Mouse (Mus musculus) midbrain, embryonic 11.5 days (tissue): ENCODE results near the gene Fbxo39. TPM values are rescaled to one million over a fixed set of nuclear protein-coding genes. Genes with fewer than 3 reads are reported as not detected.
A peak's percentile ranks its signal among the peaks of the same experiment; 100 is the strongest.

ENCODE experiments used
- ATAC-seq: fragments of 200-750 bp; cut with Nextera tagmentation; 2 replicates; pipeline ENCODE4 v1.8.0; 2017; ENCODE audit warnings: moderate TSS enrichment, moderate library complexity; ENCODE audit not compliant: low FRiP score
- DNase-seq: peaks from one replicate; pipeline ENCODE4 v3.0.0; 2015; ENCODE audit warnings: low spot score; ENCODE audit errors: missing footprints
- H3K27ac ChIP-seq: fragments of 300-500 bp; sonication (generic); 2 replicates; pipeline ENCODE4 v1.5.1; 2014; ENCODE audit warnings: low read depth, low read length
- H3K27me3 ChIP-seq: fragments of 300-500 bp; sonication (generic); 2 replicates; pipeline ENCODE4 v1.6.1; 2014; ENCODE audit warnings: mild to moderate bottlenecking, low read length, moderate library complexity, mixed read lengths; ENCODE audit not compliant: control insufficient read depth, insufficient read depth
- H3K36me3 ChIP-seq: fragments of 300-500 bp; sonication (generic); 2 replicates; pipeline ENCODE4 v1.6.1; 2014; ENCODE audit warnings: mild to moderate bottlenecking, low read length, moderate library complexity, mixed read lengths; ENCODE audit not compliant: control insufficient read depth, insufficient read depth
- H3K4me1 ChIP-seq: fragments of 300-500 bp; sonication (generic); 2 replicates; pipeline ENCODE4 v1.6.1; 2014; ENCODE audit warnings: low read length; ENCODE audit not compliant: control insufficient read depth, insufficient read depth
- H3K4me2 ChIP-seq: fragments of 300-500 bp; sonication (generic); 2 replicates; pipeline ENCODE4 v1.6.1; 2014; ENCODE audit warnings: mild to moderate bottlenecking, moderate library complexity
- H3K4me3 ChIP-seq: fragments of 300-500 bp; sonication (generic); 2 replicates; pipeline ENCODE4 v1.5.1; 2014; ENCODE audit warnings: low read depth, low read length
- H3K9ac ChIP-seq: fragments of 300-500 bp; sonication (generic); 2 replicates; pipeline ENCODE4 v1.6.1; 2014; ENCODE audit warnings: low read length
- H3K9me3 ChIP-seq: fragments of 300-500 bp; sonication (generic); 2 replicates; pipeline ENCODE4 v1.6.1; 2016; ENCODE audit warnings: low read length; ENCODE audit not compliant: control insufficient read depth
- WGBS: fragments of 180-500 bp; shearing (Covaris S2); extraction: QIAGEN DNeasy Blood & Tissue Kit; methylation state at CpG from one replicate; pipeline ENCODE4 v1.1.7; 2014; 5-methylcytosine and 5-hydroxymethylcytosine counted together
- polyA plus RNA-seq: library from polyadenylated mRNA; unstranded; fragments of >200 nt; fragmentation: Nextera tagmentation; extraction: Ambion mirVana; gene quantifications from 2 replicates; pipeline ENCODE4 v1.2.1, GENCODE M21; 2014

The Fbxo39 gene
- polyA plus RNA-seq, 1 experiment from 2014 or later = not detected

DNA sequence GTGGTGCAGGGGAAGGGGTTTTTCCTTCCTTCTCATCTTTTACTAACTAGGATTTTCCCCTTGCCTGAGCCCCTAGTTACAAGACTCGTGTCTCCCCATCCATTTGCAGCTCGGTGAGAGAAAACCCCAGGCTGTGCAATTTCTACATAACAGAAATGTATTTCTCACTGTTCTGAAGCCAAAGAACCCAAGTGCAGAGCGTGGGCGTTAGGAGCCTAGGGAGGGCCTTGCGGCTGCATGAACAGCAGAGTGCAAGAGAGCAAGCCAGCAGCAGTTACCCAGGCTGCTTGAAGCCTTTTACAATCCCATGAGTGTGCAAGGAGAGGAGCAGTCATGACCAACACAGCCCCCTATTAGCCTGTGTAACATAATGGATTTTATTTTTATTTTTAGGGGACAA, 6.8 kb upstream of the Fbxo39 start:
- Histone ChIP-seq H3K4me3 (no peak overlapping the region), H3K36me3 (no peaks in the 10 kb centered on the region), H3K9ac (no peak overlapping the region), H3K4me2 (no peak overlapping the region), H3K27ac (no peak overlapping the region), H3K9me3 (no peaks in the 10 kb centered on the region), H3K4me1 (no peaks in the 10 kb centered on the region), H3K27me3 (no peaks in the 10 kb centered on the region)
- DNase-seq (no peak), ATAC-seq (no peak)
- 87% methylated on average over 5 of the region's 5 CpGs for WGBS

DNA sequence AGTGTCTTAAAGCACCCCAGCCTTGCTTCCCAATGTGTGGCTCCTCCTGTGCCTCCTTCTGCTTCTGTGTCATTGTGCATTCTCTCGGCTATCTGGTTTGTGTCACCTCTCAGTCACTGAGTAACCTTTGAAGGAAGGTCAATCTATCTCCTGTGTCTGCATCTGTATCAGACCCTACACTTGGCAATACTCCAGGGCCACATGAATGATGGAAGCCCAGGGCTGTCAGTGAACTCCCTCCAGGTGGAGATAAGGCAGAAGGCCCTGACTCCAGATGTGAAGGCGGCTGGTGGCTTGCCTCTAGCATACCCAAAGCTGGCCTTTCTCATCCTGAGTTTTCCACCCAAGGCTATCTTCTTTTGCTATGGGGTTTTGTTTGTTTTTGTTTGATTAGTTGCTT, 5.3 kb upstream of the Fbxo39 start:
- H3K4me2 ChIP-seq = no peak overlapping the region
- ATAC-seq (no peak), DNase-seq (no peak)
- no peaks in the 10 kb centered on the region for H3K9me3 ChIP-seq
- 81% methylated on average over 2 of the region's 2 CpGs for WGBS
- H3K4me3 ChIP-seq = no peak overlapping the region
- H3K27me3 ChIP-seq = peaks cover 5% of the 10 kb centered on the region; the same call in 1 of the 2 replicates
- H3K4me1 ChIP-seq = no peaks in the 10 kb centered on the region
- no peak overlapping the region for H3K27ac ChIP-seq
- no peaks in the 10 kb centered on the region for H3K36me3 ChIP-seq
- H3K9ac ChIP-seq = no peak overlapping the region

DNA sequence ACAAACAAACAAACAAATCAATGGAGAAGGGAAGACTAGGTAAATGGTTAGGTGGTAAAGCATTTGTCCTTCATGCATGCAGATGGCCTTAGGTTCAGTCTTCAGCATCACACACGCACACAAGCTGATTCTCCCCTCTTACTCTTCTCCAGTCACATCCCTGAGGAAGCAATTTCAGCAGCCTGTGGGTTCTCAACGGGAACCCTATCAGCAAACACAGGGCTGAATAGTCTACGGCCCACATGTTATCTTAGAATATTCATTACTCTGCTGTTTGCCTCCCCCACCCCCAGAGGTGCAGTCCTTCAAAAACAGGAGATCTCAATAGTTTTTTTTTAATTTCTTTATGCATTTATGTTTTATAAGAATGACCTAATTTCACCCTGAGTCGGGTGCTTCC, 3.8 kb upstream of the Fbxo39 start:
- no peak overlapping the region for H3K4me2 ChIP-seq
- H3K36me3 ChIP-seq = no peaks in the 10 kb centered on the region
- no peaks in the 10 kb centered on the region for H3K9me3 ChIP-seq
- peaks cover 14% of the 10 kb centered on the region for H3K27me3 ChIP-seq
- no peak overlapping the region for H3K9ac ChIP-seq
- no peak for ATAC-seq
- H3K4me3 ChIP-seq = no peak overlapping the region
- no peak overlapping the region for H3K27ac ChIP-seq
- no peak for DNase-seq
- peaks cover 4% of the 10 kb centered on the region; the same call in 1 of the 2 replicates for H3K4me1 ChIP-seq
- 86% methylated on average over 4 of the region's 4 CpGs for WGBS

DNA sequence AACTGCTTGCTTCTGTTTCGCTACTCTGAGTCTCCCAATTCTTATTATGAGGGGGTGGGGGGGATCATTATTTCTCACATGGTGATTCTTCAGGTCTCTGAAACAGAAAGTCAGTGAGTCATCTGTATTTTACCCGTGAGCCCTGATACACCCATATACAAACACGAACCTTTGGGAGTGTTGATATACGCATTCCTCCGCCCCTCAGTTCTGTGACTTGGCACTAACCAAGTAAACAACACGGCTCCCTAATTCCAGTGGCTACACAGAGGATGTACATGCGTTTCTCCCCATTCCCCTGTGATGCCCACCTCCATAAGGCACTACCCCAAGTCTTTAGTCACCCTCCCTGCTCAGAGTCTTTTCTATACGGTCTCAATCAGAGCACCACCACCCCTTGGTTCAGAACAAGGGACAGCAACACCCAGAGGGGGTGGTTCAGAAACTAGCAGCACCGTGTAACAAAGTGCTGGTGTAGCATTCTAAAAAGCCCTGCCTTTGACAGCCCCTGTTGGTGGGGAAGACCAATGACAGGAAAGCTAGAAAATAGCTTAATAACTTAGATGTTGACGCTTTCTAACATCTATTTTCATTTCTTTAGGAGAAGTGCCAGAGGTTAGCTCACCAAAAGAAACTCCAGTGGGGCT, 2.8 kb upstream of the Fbxo39 start:
- Histone ChIP-seq H3K27me3 (peaks cover 14% of the 10 kb centered on the region), H3K27ac (no peak overlapping the region), H3K4me1 (peaks cover 4% of the 10 kb centered on the region; the same call in 1 of the 2 replicates), H3K9me3 (no peaks in the 10 kb centered on the region), H3K4me2 (no peak overlapping the region), H3K36me3 (no peaks in the 10 kb centered on the region), H3K4me3 (no peak overlapping the region), H3K9ac (no peak overlapping the region)
- ATAC-seq (no peak), DNase-seq (peak; percentile 67)
- 83% methylated on average over 10 of the region's 10 CpGs for WGBS

DNA sequence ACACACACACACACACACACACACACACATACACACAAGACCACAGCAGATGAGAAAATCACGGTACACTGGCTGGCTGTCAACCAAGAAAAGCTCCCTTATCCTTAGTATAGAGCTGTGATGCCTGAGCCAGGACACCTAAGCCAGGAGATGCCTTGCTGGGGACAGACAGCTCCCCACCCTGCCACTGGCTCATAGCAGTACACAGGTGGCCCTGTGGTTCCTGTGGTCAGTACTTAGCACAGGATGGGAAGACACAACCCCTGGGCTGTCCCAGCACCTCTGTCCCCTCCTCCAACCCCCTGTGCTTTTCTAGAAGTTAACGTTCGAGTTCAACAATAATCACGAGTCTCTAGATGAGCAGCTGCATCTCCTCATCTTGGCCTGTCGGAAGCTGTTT, 3.8 kb downstream of the Fbxo39 start:
- Histone ChIP-seq H3K27me3 (peaks cover 14% of the 10 kb centered on the region), H3K36me3 (no peaks in the 10 kb centered on the region), H3K4me1 (peaks cover 4% of the 10 kb centered on the region; the same call in 1 of the 2 replicates), H3K27ac (no peak overlapping the region), H3K4me3 (no peak overlapping the region), H3K4me2 (no peak overlapping the region), H3K9me3 (no peaks in the 10 kb centered on the region), H3K9ac (no peak overlapping the region)
- ATAC-seq (no peak), DNase-seq (peak; percentile 57)
- WGBS = 87% methylated on average over 5 of the region's 5 CpGs

DNA sequence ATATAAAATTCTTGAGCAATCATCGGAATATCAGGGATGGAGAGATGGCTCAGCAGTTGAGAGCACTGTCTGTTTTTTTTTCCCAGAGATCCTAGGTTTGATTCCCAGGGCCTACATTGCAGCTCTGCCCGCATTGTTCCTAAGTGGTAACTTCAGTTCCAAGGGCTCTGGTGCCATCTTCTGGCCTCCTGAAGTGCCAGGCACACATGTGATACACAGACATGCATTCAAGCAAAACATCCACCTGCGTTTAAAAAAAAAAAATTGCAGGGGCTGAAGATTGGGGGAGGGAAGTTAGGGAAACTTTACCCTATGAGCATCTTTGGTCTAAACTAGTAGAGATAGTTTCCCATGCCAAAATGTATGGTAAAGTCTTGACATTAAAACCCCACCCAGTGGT, 10.2 kb downstream of the Fbxo39 start:
- no peaks in the 10 kb centered on the region for H3K27me3 ChIP-seq
- DNase-seq = peak; percentile 37
- no peak overlapping the region for H3K27ac ChIP-seq
- 70% methylated on average over 3 of the region's 3 CpGs for WGBS
- H3K4me2 ChIP-seq = no peak overlapping the region
- H3K4me1 ChIP-seq = no peaks in the 10 kb centered on the region
- H3K36me3 ChIP-seq = no peaks in the 10 kb centered on the region
- no peaks in the 10 kb centered on the region for H3K9me3 ChIP-seq
- H3K4me3 ChIP-seq = no peak overlapping the region
- H3K9ac ChIP-seq = no peak overlapping the region
- no peak for ATAC-seq

DNA sequence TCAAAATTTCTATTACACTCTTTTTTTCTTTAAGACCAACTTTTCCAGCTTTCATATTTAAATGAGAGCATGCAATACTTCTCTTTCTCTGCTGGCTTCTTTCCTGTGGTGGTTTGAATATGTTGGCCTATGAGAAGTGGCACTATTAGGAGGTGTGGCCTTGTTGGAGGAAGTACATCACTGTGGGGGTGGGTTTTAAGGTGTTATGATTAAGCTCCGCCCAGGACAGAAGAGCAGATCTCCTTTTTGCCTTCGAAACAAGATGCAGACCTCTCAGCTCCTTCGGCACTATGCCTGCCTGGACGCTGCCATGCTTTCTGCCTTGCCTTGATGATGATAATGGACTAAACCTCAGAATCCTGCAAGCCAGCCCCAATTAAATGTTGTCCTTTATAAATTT, 11.5 kb downstream of the Fbxo39 start:
- H3K4me3 ChIP-seq = no peak overlapping the region
- H3K27ac ChIP-seq = no peak overlapping the region
- ATAC-seq (no peak), DNase-seq (no peak)
- H3K9ac ChIP-seq = no peak overlapping the region
- WGBS = 87% methylated on average over 4 of the region's 4 CpGs
- no peaks in the 10 kb centered on the region for H3K4me1 ChIP-seq
- H3K9me3 ChIP-seq = no peaks in the 10 kb centered on the region
- H3K36me3 ChIP-seq = no peaks in the 10 kb centered on the region
- H3K27me3 ChIP-seq = no peaks in the 10 kb centered on the region
- H3K4me2 ChIP-seq = no peak overlapping the region

DNA sequence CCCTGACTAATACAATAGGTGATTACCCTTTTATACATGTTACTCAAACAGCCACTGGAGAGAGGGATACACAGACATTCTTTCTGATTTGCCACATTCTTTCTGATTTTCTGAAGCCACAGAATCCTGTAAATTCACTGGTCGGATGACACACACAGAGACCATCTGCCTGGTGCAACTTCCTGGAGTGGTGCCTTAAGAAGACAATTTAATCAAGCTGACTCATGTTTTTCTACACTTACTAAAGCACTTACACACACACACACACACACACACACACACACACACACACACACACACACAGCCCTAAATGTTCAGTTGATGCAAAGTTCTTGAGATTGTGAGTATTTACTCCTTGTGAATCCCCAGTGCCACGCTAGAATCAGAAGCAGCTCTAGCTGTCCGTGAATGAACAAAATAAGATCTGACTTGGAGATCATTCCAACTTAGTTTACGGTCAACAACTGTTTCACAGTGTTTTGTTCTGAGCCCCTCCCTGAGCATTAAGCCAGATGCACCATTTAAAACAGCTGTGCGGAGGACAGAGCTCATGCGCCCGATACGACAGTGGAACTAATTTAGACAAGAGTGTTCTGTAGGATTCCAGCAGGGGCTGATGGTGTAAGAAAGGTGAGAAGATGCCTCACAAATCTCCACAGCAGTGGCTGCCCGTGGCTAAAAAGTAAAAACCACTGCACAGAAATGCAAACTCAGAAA, 18.9 kb downstream of the Fbxo39 start:
- H3K27ac ChIP-seq = no peak overlapping the region
- H3K4me1 ChIP-seq = peaks cover under 1% of the 10 kb centered on the region; the same call in 1 of the 2 replicates
- no peaks in the 10 kb centered on the region for H3K27me3 ChIP-seq
- WGBS = 73% methylated on average over 9 of the region's 9 CpGs
- H3K9me3 ChIP-seq = no peaks in the 10 kb centered on the region
- no peak for ATAC-seq
- no peak overlapping the region for H3K4me3 ChIP-seq
- H3K4me2 ChIP-seq = no peak overlapping the region
- no peak overlapping the region for H3K9ac ChIP-seq
- peak; percentile 82 for DNase-seq
- H3K36me3 ChIP-seq = no peaks in the 10 kb centered on the region

DNA sequence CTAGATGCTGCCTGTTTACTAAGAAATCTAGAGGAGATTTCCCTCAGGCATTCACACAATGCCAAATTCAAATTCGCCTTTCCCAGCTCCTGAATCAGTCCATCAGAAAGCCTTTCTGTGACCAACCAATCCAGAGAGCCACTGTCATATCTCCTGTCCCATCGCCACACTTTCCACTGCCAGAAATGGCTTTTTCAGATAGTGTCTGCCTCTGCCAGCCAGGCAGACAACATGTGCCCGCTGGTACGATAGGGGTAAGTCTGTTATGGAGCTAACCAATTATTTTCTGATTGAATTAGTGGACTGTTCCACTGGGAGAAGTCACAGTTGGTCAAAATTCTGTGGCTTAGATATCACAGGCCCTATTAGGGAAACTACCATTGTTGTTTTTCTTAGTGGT, 20.4 kb downstream of the Fbxo39 start:
- no peak overlapping the region for H3K4me2 ChIP-seq
- peaks cover 8% of the 10 kb centered on the region for H3K4me1 ChIP-seq
- 88% methylated on average over 4 of the region's 4 CpGs for WGBS
- no peak for DNase-seq
- H3K36me3 ChIP-seq = no peaks in the 10 kb centered on the region
- no peak overlapping the region for H3K9ac ChIP-seq
- no peaks in the 10 kb centered on the region for H3K27me3 ChIP-seq
- ATAC-seq = no peak
- H3K4me3 ChIP-seq = no peak overlapping the region
- H3K9me3 ChIP-seq = no peaks in the 10 kb centered on the region
- H3K27ac ChIP-seq = no peak overlapping the region
